Mouse (Mus musculus): Measurements from ENCODE around the gene L3mbtl4.

The L3mbtl4 gene

GRCm38 (mm10) chr17:68642521-68643088 lies 369.0 kb downstream of the L3mbtl4 start:
- in situ Hi-C loops (cut with MboI) = no loop called here

- in situ Hi-C loops (cut with MboI) = no loop called here
These were observed 392.9 kb downstream of the L3mbtl4 start for GRCm38 (mm10) chr17:68666528-68666927.

GRCm38 (mm10) chr17:68672088-68672504 lies 398.5 kb downstream of the L3mbtl4 start:
- in situ Hi-C loops (cut with MboI) = no loop called here

- in situ Hi-C loops (cut with MboI) = no loop called here
These were observed 437.1 kb downstream of the L3mbtl4 start for GRCm38 (mm10) chr17:68710701-68711100.

GRCm38 (mm10) chr17:68711350-68711749 lies 437.8 kb downstream of the L3mbtl4 start:
- in situ Hi-C loops (cut with MboI) = no loop called here

GRCm38 (mm10) chr17:68748296-68748695 lies 474.7 kb downstream of the L3mbtl4 start:
- in situ Hi-C loops (cut with MboI) = no loop called here

- in situ Hi-C loops (cut with MboI) = no loop called here
These were observed 476.9 kb downstream of the L3mbtl4 start for GRCm38 (mm10) chr17:68750513-68750912.

GRCm38 (mm10) chr17:68753112-68753511 lies 479.5 kb downstream of the L3mbtl4 start:
- in situ Hi-C loops (cut with MboI) = no loop called here

GRCm38 (mm10) chr17:68754789-68755188 lies 481.2 kb downstream of the L3mbtl4 start:
- in situ Hi-C loops (cut with MboI) = no loop called here

- in situ Hi-C loops (cut with MboI) = no loop called here
These were observed 484.8 kb downstream of the L3mbtl4 start for GRCm38 (mm10) chr17:68758428-68758827.

- in situ Hi-C loops (cut with MboI) = no loop called here
These were observed 485.3 kb downstream of the L3mbtl4 start for GRCm38 (mm10) chr17:68758936-68759335.

- in situ Hi-C loops (cut with MboI) = no loop called here
These were observed 486.4 kb downstream of the L3mbtl4 start for GRCm38 (mm10) chr17:68759978-68760377.

GRCm38 (mm10) chr17:68764329-68764880 lies 490.8 kb downstream of the L3mbtl4 start:
- in situ Hi-C loops (cut with MboI) = no loop called here

GRCm38 (mm10) chr17:68769561-68769960 lies 496.0 kb downstream of the L3mbtl4 start:
- in situ Hi-C loops (cut with MboI) = no loop called here

GRCm38 (mm10) chr17:68771046-68771750 lies 497.6 kb downstream of the L3mbtl4 start:
- in situ Hi-C loops (cut with MboI) = no loop called here

- in situ Hi-C loops (cut with MboI) = no loop called here
These were observed 520.1 kb downstream of the L3mbtl4 start for GRCm38 (mm10) chr17:68793741-68794140.

GRCm38 (mm10) chr17:68826323-68826722 lies 552.7 kb downstream of the L3mbtl4 start, which contains the start of gene Tmem200c:
TSS of gene Tmem200c (plus strand) at chr17:68826623.
- in situ Hi-C loops (cut with MboI) = no loop called here
